Mouse (Mus musculus) heart, postnatal 14 days (tissue): ENCODE data around the gene Gm49369. TPM values are rescaled to one million over a fixed set of nuclear protein-coding genes. Genes with fewer than 3 reads are reported as not detected.
A peak's percentile ranks its signal among the peaks of the same experiment; 100 is the strongest.
"Not testable (repeated sequence)": the region's sequence is repeated elsewhere in the genome, so short reads cannot be mapped to it uniquely, and the experiment has no call there.

Experiments used
- DNase-seq, 2 experiments: peaks; one replicate each; pipeline ENCODE4 v3.0.0; 2021 to 2022
- intact Hi-C: fragments of 180-260 bp; cut with DNase I; formaldehyde crosslinking; loops from one replicate; pipeline ENCODE4 v1.15.1; 2025
- long read RNA-seq, 2 experiments: library from polyadenylated mRNA; stranded (forward); transcript quantifications; one replicate each; pipeline ENCODE4 v2.0.0; 2021
- total RNA-seq, 2 experiments: library from RNA; stranded (reverse); gene quantifications; 2 replicates each; pipeline ENCODE4 v1.2.3; 2021

Gene Gm49369
- 1 to 10 TPM; 2.4 to 6.7 TPM for total RNA-seq
- long read RNA-seq, experiment 1: 0 reads
- long read RNA-seq, experiment 2, partial matches to known transcripts: 0 of 1 reads
- long read RNA-seq, experiment 2, other reads (novel, unspliced or antisense): 1 of 1 reads

DNA sequence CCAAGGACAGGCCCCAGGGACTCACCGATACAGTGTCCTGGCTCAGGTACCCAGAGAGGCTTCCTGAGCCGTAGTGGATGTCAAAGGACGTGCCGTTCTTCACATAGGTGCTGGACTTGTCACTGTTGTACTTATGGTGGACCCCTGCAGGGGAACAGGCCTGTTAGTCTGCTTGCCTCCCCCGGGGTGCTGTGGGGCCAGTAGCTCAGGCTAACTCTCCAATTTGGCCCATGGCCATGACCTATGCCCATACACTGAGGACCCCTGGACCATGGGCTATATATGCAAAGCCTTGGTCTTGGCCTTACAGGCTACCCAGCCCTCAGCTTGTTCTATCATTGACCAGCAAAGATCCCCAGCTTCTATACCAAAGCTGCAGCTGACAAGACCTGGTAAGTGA lies at the start of gene Gm49369:
Gene Gm49369, minus strand, starts transcription at position 101 of the 400 bp plus-strand sequence.
- intact Hi-C loops: no loop called here
- DNase-seq: no peak

DNA sequence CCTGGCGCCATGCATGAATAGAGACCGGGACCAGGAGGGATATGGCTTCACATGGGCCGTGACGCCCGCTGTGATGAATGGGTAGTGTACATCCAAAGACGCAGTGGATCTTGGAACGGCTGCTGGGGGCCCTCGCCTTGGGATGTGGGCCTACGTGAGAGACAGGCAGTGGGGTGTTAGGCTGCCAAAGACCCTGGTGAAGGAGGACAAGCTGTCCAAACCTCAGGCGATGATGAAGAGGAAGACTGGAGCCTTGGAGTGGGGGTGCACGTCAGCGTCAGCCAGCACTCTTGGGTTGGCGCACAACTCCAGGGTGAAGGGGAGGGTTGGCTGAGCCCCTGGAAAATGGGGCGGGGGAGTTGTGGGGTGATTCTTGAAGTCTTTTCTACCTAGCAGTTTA lies 48.6 kb upstream of the Gm49369 start:
- DNase-seq: no peak
- intact Hi-C loops: loop anchor here (5.0 kb wide), 1 partner anchor 59 kb away; the partner anchor contains the start of gene Ifitm10

DNA sequence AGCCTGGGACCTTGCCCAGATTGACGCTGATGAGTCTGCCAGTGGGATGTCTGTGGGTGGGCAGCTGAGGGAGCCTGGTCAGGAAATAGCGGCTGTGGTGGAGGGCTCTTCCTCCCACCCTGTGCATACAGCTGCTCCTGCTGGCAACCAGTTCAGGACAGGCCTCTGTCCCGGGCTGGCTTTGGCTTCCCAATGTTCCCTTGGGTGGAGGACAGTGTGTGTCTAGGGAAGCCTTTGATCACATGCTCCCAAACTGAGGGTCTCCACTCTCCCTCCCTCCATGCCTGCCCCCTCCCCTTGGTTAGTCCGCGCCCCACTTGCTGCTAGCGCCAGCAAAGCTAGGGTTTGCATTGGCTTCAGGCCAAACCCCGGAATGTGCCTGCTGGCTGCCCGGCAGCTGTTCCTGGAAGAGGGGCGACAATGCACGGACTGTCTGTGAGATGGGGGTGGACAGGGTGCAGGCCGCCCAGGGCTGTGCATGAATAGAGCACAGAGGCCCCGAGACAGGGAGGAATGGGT lies 47.8 kb upstream of the Gm49369 start:
- DNase-seq: peak; percentile 43 to 62
- intact Hi-C loops: loop anchor here (5.0 kb wide), 1 partner anchor 58 kb away; the partner anchor contains the start of gene Ifitm10

- DNase-seq: peak; percentile 44 to 53
- intact Hi-C loops: no loop called here
Observed at GRCm38 (mm10) chr7:142428213-142428612, 45.7 kb upstream of the Gm49369 start.

- intact Hi-C loops: no loop called here
- DNase-seq: peak; percentile 51 to 59
Observed at GRCm38 (mm10) chr7:142425641-142426213, 43.3 kb upstream of the Gm49369 start.

GRCm38 (mm10) chr7:142421826-142422225 lies 39.4 kb upstream of the Gm49369 start:
- intact Hi-C loops: no loop called here
- no peak for DNase-seq

- no peak for DNase-seq
- intact Hi-C loops: no loop called here
Observed at GRCm38 (mm10) chr7:142419887-142420286, 37.4 kb upstream of the Gm49369 start.

DNA sequence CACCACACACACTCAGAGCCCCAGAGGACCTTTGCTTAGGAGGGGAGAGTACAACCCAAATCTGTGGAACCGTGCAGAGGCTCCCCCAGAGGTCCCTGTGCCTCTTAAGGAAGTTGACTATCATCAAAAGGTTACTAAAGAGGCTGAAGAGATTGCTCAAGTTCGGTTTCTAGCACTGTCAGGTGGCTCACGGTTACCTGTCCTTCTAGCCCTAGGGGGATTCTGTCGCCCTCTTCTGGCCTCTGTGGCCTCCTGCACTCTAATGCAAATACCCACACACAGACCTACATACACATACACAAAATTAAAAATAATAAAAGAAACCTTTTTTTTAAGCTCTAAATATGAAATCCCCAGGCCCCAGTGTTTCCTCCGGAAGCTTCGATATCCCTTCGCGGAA lies 36.2 kb upstream of the Gm49369 start:
- intact Hi-C loops: no loop called here
- no peak for DNase-seq

DNA sequence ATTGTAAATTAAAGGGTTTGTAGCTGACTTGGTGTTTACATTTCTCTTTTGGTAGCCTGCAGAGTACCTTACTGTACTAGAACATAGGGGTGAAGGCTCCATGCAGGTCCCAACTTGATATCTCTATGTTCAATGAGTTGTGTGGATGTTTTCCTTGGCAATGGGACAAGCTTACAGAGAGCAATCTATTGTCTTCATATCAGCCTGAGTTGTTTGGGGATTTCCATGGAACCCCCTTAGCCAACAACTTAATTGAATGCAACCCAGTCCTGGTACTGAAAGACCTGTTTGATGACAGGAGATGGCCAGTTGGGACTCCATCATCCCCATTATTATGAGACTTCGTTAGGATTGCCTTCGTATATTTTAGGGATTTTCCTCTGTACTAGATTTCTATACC lies 35.6 kb upstream of the Gm49369 start:
- intact Hi-C loops: no loop called here
- DNase-seq: no peak

GRCm38 (mm10) chr7:142416225-142416624 lies 33.8 kb upstream of the Gm49369 start:
- intact Hi-C loops: no loop called here
- DNase-seq: no peak

DNA sequence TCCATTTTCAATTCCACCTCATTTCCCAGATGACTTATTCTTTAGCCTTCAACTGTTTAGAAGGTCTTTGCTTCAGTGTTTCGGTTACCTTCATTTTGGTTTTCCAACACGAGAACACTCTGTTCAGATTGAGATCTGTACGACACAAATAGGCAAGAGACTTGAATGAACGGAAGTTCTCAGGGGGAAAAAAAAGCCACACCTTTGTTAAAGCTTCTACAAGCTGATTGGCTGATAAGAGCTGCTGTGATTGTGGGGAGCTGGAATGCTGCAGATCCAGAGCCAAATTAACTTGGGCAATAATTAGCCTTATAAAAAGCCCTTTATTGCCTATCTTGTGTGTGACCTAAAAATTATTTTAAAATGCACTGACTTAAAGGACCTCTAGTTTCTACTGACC lies 32.8 kb upstream of the Gm49369 start:
- intact Hi-C loops: no loop called here
- no peak for DNase-seq

DNA sequence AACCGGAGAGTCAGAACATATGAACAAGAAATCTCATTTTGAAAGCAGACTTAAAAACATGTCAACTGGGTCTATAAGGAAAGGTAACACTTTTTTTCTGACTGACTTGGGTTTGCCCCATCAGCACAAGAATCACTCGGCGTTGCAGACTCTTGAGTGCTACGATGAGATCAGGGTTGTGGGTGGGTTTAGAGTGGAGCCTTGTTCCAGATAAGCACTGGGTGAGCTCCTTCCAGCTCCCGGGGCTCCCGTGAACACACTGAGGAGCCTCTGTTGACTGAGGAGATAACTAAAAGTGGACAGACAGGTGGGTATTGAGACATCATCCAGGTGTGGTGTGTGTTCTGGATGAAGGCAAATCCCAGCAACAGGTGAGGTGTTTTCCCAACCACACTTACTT lies 30.8 kb upstream of the Gm49369 start:
- intact Hi-C loops: no loop called here
- no peak for DNase-seq

DNA sequence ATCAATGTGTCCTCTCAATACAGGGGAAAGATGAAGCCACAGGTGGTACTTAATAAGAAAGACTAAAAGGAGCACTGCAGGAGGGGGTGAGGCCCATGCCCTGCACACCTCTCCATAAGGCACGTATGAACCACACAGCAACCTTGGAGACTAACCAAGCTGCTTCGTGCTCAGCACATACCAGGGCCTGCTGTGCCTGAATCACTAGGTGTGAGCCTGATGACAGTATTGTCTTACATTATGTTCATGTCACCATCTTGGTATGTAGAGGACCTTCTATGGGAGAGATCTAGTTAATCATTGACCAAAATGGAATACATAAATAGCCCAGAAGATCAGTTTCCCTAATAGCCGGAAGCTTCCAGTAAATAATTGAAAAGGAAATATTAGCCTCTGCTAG lies 27.1 kb upstream of the Gm49369 start:
- DNase-seq: no peak
- intact Hi-C loops: no loop called here

DNA sequence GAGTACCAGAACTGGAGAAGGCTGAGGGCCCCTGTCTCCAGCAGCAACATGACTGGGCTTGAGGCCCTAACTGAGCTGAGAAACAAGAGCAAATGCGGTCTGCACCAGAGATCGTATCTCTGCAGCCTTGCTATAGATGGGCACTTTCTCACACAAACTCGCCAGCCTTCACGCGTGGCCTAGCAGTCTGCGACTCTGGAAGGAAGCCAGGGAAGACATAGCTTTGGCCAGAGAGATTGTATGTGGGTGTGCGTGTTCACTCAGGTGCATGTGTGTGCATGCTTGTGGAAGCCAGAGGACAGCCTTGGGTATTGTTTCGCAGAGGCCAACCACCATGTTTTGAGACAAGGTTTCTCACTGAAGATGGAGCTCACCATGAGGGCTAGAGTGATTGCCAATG lies 26.2 kb upstream of the Gm49369 start:
- intact Hi-C loops: no loop called here
- DNase-seq: no peak

- intact Hi-C loops: no loop called here
- DNase-seq: no peak
Observed at GRCm38 (mm10) chr7:142407935-142408334, 25.5 kb upstream of the Gm49369 start.

DNA sequence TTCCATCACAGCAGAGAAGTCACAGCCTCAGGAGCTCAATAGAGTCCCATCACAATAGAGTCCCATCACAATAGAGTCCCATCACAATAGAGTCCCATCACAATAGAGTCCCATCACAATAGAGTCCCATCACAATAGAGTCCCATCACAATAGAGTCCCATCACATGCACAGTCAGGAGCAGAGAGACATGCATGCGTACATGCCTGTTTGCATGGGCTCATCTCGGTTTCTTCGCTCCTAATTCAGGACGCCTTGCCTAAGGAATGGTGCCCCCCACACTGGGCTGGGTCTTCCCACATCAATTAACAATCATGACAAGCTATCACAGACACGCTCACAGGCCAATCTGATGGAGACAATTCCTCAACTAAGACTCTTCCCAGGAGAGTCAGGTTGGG lies 22.7 kb upstream of the Gm49369 start:
- DNase-seq, intact Hi-C loops: not testable (repeated sequence)

GRCm38 (mm10) chr7:142403591-142403990 lies 21.1 kb upstream of the Gm49369 start:
- DNase-seq: no peak
- intact Hi-C loops: no loop called here

DNA sequence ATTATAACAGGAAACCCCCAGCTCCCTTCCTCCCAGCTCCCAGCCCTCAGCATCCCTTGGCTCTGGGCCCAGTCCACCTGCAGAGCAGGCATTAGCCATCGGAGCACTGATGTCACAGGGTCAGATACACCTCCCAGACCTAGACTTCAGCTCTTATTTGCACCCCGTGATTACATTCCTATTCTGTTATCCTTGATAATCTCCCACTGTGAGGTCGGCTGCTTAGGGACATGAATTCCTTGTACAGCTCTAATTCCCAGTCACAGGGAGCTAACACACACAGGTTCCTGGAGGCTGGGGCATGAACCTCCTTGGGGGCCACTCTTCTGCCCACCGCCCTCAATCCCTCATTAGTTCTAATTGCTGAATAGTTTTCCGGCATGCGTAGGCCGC lies 18.3 kb upstream of the Gm49369 start:
- DNase-seq: no peak
- intact Hi-C loops: no loop called here

GRCm38 (mm10) chr7:142400112-142400749 lies 17.8 kb upstream of the Gm49369 start:
- intact Hi-C loops: no loop called here
- DNase-seq: no peak

DNA sequence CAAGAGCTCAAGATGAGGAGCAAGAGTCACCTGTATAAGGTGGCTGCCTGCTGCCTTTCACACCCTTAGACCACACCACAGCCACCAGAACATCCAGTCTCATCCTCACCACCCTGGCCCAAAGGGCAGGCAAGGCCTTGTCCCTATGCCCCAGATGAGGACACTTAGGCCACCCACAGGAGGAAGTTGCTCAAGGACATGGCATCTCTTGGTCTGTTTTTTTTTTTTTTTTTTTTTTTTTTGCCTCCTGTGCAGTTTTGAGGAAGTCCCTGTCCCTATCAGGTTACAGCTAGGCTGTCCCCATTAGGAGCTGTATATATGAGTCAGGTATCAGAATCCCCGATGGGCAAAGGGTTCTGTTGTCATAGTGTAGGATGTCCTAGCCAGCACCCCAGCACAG lies 16.8 kb upstream of the Gm49369 start:
- no peak for DNase-seq
- intact Hi-C loops: loop anchor here (10.0 kb wide), 1 partner anchor 334 kb away; the partner anchor contains the start of gene Mob2

DNA sequence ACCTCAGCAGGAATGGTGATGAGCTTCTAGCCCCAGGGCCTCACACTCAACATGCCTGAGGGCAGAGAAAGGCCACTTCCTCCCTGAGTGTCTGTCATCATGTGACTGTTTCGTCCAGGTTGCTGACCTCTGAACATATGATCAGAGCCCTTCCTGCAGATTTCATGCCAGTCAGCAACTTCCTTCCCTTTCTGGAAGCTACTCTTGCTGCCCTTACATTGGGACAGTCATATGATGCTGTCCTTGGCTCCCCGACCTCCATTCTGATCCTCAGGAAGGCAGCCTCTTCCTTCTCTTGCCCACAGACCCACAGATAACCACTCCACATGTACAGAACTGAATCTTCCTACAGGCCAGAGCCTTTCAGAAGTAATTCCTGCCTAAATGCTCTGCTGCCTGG lies 15.6 kb upstream of the Gm49369 start:
- DNase-seq: no peak
- intact Hi-C loops: loop anchor here (10.0 kb wide), 1 partner anchor 333 kb away; the partner anchor contains the start of gene Mob2

DNA sequence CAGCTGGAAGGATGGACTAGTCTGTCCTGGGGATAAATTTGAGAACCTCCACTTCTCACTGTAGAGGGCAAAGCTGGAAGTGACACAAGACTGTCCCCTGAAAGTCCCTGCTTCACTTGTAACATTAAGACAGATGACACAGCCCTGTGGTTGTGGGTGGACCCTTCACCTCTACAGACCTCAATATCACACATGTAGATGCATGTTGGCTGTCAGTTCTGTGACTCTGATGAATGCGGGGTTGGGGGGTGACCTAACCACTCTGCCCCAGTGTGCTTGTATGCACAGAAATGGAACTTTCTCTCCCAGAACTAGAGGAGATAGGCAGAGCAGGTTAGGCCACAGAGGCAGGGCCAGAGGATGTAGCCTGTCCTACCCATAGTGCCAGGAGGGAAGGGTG lies 14.1 kb upstream of the Gm49369 start:
- intact Hi-C loops: loop anchor here (10.0 kb wide), 1 partner anchor 332 kb away; the partner anchor contains the start of gene Mob2
- no peak for DNase-seq
